Mouse (Mus musculus): ENCODE results near the gene Gm21118.
"Not testable (repeated sequence)": the region's sequence is repeated elsewhere in the genome, so short reads cannot be mapped to it uniquely, and the experiment has no call there.

Gene Gm21118

GRCm38 (mm10) chrY:70273542-70273941, at the start of gene Gm21118:
Gene Gm21118 (minus strand): TSS chrY:70273642.
- not testable (repeated sequence) for DNase-seq (ENCODE audit: extremely low spot score)

- DNase-seq (ENCODE audit: extremely low spot score), result not testable (repeated sequence)
Observed at GRCm38 (mm10) chrY:70303187-70303586, 29.7 kb upstream of the Gm21118 start, which contains the start of the genes Gm29423 and Gm29644. Gene Gm29423 (minus strand): TSS chrY:70303287. Gene Gm29644 (minus strand): TSS chrY:70303343.
